Mouse (Mus musculus): ENCODE data around the gene Zfp512.

GRCm38 (mm10) chr5:31526354-31527116 lies 74.3 kb downstream of the Zfp512 start, which contains the start of gene Slc4a1ap:
- TF ChIP-seq GATA1 (IDR thresholded peaks at IDR 0.05; ENCODE audit: borderline replicate concordance, low read length) (no peak), FLI1 (IDR thresholded peaks at IDR 0.05; ENCODE audit: low read length) (no peak)
